Comparison of ENCODE assay signal across 9 mouse cellular contexts in the genomic region with DNA sequence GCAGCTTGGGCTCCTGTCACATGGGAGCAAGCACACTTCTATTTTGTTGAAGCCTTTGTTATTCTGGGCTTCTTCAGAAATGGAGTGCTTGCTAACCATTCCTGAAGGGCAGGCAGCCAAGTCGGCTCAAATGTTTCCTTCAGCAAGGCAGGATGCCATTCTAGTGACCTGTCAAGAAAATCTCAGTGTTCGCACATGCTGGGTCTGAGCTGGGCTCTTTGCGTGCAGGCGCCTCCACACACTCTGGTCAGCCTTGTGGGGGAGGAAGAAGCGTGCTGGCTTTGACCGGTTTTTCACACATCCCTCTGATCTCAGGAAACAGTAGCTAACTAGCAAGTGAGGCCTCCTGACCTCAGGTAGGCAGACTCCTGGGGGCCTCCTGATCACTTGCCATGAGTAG. TPM values are rescaled to one million over a fixed set of nuclear protein-coding genes. Genes with fewer than 3 reads are reported as not detected.
A peak's percentile ranks its signal among the peaks of the same experiment; 100 is the strongest.
DNase-seq lines count a peak whose midpoint lies in the region; ATAC-seq and TF ChIP-seq lines count a peak whose summit lies in the region.
"Had no signal": no experiment of that assay in that cellular context is flagged by ENCODE, and none has a peak within 500 bp of the region (broad histone marks: within the 10 kb centered on the region; RNA-seq: fewer than 3 reads in every experiment).

No protein-coding gene starts in this region.

- DNase-seq in gastrocnemius, postnatal 10 days = peak; percentile 45
- no peak for DNase-seq in gastrocnemius, postnatal 14 days
- peak; percentile 96 for DNase-seq in NIH3T3 (ENCODE audit: low read depth)
- peak; percentile 69 to 82 for DNase-seq in right cerebral cortex, postnatal 10 days (ENCODE audit: low spot score in 2 of 2)
- no peak for DNase-seq in c-Kit-positive CD71-positive TER-119-positive erythroid progenitor cells, embryonic 14.5 days (ENCODE audit: low spot score)

- intact Hi-C loops in gastrocnemius, postnatal 14 days (cut with DNase I; ENCODE audit: low total_unique reads) = no loop called here

- H3K4me3 ChIP-seq in embryonic fibroblast, embryonic 13.5 days (ENCODE audit: insufficient read depth, low read length) = no peak overlapping the region
- no peak overlapping the region for H3K4me3 ChIP-seq in kidney, embryonic 16.5 days (ENCODE audit: low read length)

- no peak for TF ChIP-seq CTCF in embryonic fibroblast, embryonic 13.5 days (IDR thresholded peaks at IDR 0.05; ENCODE audit: borderline replicate concordance, insufficient read depth, low read length)

- TF ChIP-seq POLR2A in embryonic fibroblast, embryonic 13.5 days (IDR thresholded peaks at IDR 0.05; ENCODE audit: low read depth, low read length) = no peak

- peaks cover 24% of the 10 kb centered on the region for H3K4me1 ChIP-seq in embryonic fibroblast, embryonic 13.5 days (ENCODE audit: control insufficient read depth, insufficient read depth, low read length)
- peaks cover 35% of the 10 kb centered on the region for H3K4me1 ChIP-seq in kidney, embryonic 16.5 days (ENCODE audit: insufficient read depth, low read length)

- no peak overlapping the region for H3K9ac ChIP-seq in kidney, embryonic 16.5 days (replicated peaks; ENCODE audit: low read length)

- no peaks in the 10 kb centered on the region for H3K36me3 ChIP-seq in kidney, embryonic 16.5 days (ENCODE audit: insufficient read depth, low read length)
- H3K36me3 ChIP-seq: G1E had no signal

- no peaks in the 10 kb centered on the region for H3K27me3 ChIP-seq in kidney, embryonic 16.5 days (ENCODE audit: insufficient read depth, low read length)

- no peak for ATAC-seq in kidney, embryonic 16.5 days (ENCODE audit: low FRiP score, low TSS enrichment)
- no peak for ATAC-seq in activated CD4-positive, CD25-positive, alpha-beta regulatory T cell, adult 4 months

- H3K4me2 ChIP-seq in kidney, embryonic 16.5 days (replicated peaks; ENCODE audit: low read depth, low read length) = no peak overlapping the region

- 6% methylated on average over 6 of the region's 6 CpGs for WGBS in kidney, embryonic 16.5 days

- peak overlapping the region; percentile 84 for H3K27ac ChIP-seq in embryonic fibroblast, embryonic 13.5 days (ENCODE audit: insufficient read depth, low read length)
- H3K27ac ChIP-seq in kidney, embryonic 16.5 days (ENCODE audit: low read length) = 0 out of 2 replicates have a peak overlapping the region, but pooled peaks have one; percentile 25

- no peaks in the 10 kb centered on the region for H3K9me3 ChIP-seq in kidney, embryonic 16.5 days (ENCODE audit: low read length)
- H3K9me3 ChIP-seq: G1E had no signal

RNA-seq across cellular contexts. Expression of a gene that starts 3.8 kb away (rescaled TPM):
- 10 to 100 TPM; 18.1 to 21.5 TPM for total RNA-seq in gastrocnemius, postnatal 10 days (2021)
- 10 to 100 TPM; 15.8 to 17.2 TPM for total RNA-seq in gastrocnemius, postnatal 14 days (2021)
- 34.0 and 39.3 TPM in 2 replicates for polyA plus RNA-seq in embryonic fibroblast, embryonic 13.5 days (2011; ENCODE audit: insufficient read length, low read depth, missing spikeins)
- polyA plus RNA-seq in kidney, embryonic 16.5 days (2015; fragmentation: Nextera tagmentation; extraction: Ambion mirVana) = 35.2 and 36.3 TPM in 2 replicates
- polyA plus RNA-seq in activated CD4-positive, CD25-positive, alpha-beta regulatory T cell, adult 4 months (2017; shearing (Covaris generic)) = 10 to 100 TPM; 19.3 to 21.4 TPM

RNA-seq across cellular contexts. Expression of a gene that starts 11.0 kb away (rescaled TPM):
- under 1 TPM; 0.29 to 0.42 TPM for total RNA-seq in gastrocnemius, postnatal 10 days (2021)
- under 1 TPM; 0.23 to 0.33 TPM for total RNA-seq in gastrocnemius, postnatal 14 days (2021)
- polyA plus RNA-seq in embryonic fibroblast, embryonic 13.5 days (2011; ENCODE audit: insufficient read length, low read depth, missing spikeins) = not detected in 2 replicates
- polyA plus RNA-seq in kidney, embryonic 16.5 days (2015; fragmentation: Nextera tagmentation; extraction: Ambion mirVana) = not detected in 2 replicates
- polyA plus RNA-seq in activated CD4-positive, CD25-positive, alpha-beta regulatory T cell, adult 4 months (2017; shearing (Covaris generic)) = not detected
- polyA plus RNA-seq: G1E had no signal

RNA-seq across cellular contexts. Expression of a gene that starts 44.9 kb away (rescaled TPM):
- 10 to 100 TPM; 10.4 to 12.1 TPM for total RNA-seq in gastrocnemius, postnatal 10 days (2021)
- 10 to 100 TPM in 1 of 2 experiments, 1 to 10 TPM in 1; 9.5 to 10.9 TPM for total RNA-seq in gastrocnemius, postnatal 14 days (2021)
- polyA plus RNA-seq in embryonic fibroblast, embryonic 13.5 days (2011; ENCODE audit: insufficient read length, low read depth, missing spikeins) = 11.4 and 15.2 TPM in 2 replicates
- 27.3 and 29.6 TPM in 2 replicates for polyA plus RNA-seq in kidney, embryonic 16.5 days (2015; fragmentation: Nextera tagmentation; extraction: Ambion mirVana)
- polyA plus RNA-seq in activated CD4-positive, CD25-positive, alpha-beta regulatory T cell, adult 4 months (2017; shearing (Covaris generic)) = 10 to 100 TPM; 27.0 to 39.1 TPM

RNA-seq across cellular contexts. Expression of a gene that starts 56.0 kb away (rescaled TPM):
- 100 to 1,000 TPM in 1 of 2 experiments, 10 to 100 TPM in 1; 97.8 to 108 TPM for total RNA-seq in gastrocnemius, postnatal 10 days (2021)
- total RNA-seq in gastrocnemius, postnatal 14 days (2021) = 10 to 100 TPM; 95.7 to 97.3 TPM
- 44.5 and 53.3 TPM in 2 replicates for polyA plus RNA-seq in embryonic fibroblast, embryonic 13.5 days (2011; ENCODE audit: insufficient read length, low read depth, missing spikeins)
- 200 and 208 TPM in 2 replicates for polyA plus RNA-seq in kidney, embryonic 16.5 days (2015; fragmentation: Nextera tagmentation; extraction: Ambion mirVana)
- 100 to 1,000 TPM in 1 of 2 experiments, 10 to 100 TPM in 1; 87.7 to 113 TPM for polyA plus RNA-seq in activated CD4-positive, CD25-positive, alpha-beta regulatory T cell, adult 4 months (2017; shearing (Covaris generic))

Comparison
In these comparisons a context has a peak if more than half of its experiments do, and no peak if none do; other contexts are left out.
1. DNase-seq: peak in gastrocnemius, postnatal 10 days (single experiment), NIH3T3 (single experiment) and right cerebral cortex, postnatal 10 days (2 of 2); none in gastrocnemius, postnatal 14 days (single experiment) and c-Kit-positive CD71-positive TER-119-positive erythroid progenitor cells, embryonic 14.5 days (single experiment).